Mouse (Mus musculus) megakaryocyte-erythroid progenitor cell, adult 5-6 weeks (primary cell): ENCODE results near the gene Cttnbp2nl. TPM values are rescaled to one million over a fixed set of nuclear protein-coding genes. Genes with fewer than 3 reads are reported as not detected.

Source experiments
- ATAC-seq: replicated peaks from 2 replicates; pipeline ENCODE4 v1.8.0; 2016; ENCODE audit warnings: mild to moderate bottlenecking, inconsistent platforms; ENCODE audit not compliant: severe bottlenecking, poor library complexity, low FRiP score, low TSS enrichment
- total RNA-seq, 2 experiments: library from RNA; stranded (forward) in 1 of 2; stranded (reverse) in 1 of 2; fragments of 200-1000, 215-1000 nt in 1 of 2; fragments of >200 nt in 1 of 2; fragmentation: Nextera tagmentation in 1 of 2; gene quantifications; 2 replicates each; pipeline ENCODE4 v1.2.3; 2014 to 2017

The Cttnbp2nl gene
- total RNA-seq, 2 experiments from 2014 or later, result not detected

DNA sequence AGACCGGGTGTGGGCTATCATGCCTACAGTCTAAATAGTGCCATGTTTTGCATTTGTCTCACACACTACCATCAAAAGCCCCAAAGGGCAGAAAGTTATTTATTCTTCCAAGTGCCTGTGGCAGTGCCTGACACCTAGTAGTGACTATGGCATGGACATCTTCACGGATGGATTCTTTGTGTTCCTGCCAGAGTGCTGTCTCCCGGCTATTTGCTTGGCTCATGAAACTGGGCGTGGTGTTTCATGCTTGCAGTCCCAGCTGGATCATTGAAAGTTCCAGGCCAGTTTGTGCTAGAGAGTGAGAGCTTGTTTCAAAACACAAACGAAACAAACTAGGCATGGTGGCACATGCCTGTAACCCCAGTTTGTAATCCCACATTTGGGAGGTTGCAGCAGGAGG, 61.2 kb downstream of the Cttnbp2nl start:
- ATAC-seq, result no peak

DNA sequence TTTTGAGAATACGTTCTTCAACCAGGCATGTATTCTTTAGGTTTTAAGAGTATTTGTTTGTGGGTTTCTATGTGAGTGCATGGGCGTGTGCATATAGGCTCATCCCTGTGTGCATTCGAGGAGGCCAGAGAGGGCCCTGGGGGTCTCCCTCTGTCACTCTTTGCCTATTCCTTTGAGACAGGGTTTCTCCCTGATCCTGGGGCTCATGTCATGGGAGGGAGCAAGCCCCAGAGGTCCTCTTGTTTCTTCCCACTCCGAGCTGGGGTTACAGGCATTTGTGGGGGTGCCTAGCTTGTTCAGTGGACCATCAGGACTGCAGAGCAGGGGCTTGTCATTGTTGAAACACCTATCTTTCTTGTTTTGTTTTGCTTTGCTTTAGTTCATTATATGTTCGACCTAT, 65.1 kb downstream of the Cttnbp2nl start:
- ATAC-seq, result no peak

DNA sequence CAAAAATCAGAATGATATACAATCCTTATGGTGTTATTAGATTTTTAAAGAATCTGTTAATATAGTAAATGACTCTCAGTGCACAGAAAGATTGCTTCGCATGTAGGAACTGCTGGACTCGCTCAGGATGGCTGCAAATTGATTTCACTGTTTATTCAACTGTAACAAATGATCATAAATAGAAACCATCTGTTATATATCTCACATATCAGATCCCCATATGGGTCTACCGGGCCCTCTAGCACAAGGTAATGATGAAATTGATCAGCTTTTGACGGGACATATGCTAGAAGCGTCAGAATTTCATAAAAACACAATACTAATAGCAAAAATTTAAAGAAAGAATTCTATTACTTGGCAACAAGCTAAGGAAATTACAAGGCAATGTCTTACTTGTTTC, 73.2 kb downstream of the Cttnbp2nl start:
- ATAC-seq, result no peak

DNA sequence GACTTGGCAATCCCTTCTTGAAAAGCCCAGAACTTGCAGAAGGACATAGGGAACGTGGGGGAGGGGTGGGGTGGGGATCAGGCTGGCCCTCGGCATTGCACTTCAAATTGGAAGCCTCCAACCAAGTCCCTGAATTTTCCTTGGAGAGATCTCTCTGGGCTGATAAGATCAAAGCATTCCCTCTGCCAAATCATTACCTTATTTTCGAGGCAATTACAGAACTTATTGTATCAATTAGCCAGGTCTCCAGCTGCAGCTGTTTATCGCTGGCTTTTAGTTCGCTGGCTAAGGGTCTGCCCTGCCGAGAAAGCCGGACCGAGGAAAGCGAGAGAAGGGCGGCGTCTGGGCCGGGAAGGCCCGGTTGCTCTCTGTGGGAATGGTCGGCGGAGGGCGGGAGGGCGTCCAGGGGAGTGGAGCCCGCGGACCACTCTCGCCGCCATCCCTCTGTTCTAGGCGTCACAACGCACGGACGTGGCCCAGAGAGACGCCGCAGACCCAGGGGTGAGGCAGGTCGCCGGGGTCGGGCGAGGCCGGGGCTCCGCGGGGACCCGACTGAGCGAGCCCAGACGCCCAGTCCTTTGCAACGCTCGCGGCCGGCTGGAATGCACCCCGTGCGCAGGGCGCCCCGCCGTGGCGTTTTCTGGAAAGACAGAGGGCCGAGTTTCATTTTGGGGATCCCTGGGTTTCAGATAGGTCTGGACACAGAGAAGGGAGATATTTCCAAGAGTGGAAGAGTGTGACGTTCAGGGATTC, 85.2 kb downstream of the Cttnbp2nl start:
- peak; percentile 87 for ATAC-seq

DNA sequence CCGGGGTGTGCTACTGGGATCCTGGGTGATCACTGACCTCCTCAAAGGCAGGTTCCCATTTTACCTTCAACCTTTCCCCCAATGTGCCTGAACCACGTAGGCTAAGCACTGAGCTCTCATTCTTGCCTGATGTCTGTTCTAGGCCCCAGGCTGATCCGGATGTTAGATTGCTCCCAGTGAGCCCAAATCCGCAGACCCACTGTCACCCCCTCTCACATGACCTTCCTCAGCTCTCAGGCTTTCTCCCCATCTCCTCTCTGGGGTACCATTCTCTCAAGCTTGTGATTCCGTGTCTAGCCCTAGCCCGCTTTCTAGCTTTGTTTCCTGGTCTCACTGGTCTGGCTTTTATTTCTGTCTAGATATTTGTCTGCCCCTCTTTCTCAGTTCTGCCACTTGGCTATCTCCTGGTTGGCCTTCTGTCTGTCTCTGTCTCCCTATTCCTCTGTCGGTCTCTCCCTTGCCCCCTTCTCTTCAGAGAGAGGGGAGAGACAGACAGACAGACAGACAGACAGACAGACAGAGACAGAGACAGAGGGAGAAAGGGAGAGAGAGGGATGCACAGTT, 86.9 kb downstream of the Cttnbp2nl start:
- ATAC-seq, result no peak

DNA sequence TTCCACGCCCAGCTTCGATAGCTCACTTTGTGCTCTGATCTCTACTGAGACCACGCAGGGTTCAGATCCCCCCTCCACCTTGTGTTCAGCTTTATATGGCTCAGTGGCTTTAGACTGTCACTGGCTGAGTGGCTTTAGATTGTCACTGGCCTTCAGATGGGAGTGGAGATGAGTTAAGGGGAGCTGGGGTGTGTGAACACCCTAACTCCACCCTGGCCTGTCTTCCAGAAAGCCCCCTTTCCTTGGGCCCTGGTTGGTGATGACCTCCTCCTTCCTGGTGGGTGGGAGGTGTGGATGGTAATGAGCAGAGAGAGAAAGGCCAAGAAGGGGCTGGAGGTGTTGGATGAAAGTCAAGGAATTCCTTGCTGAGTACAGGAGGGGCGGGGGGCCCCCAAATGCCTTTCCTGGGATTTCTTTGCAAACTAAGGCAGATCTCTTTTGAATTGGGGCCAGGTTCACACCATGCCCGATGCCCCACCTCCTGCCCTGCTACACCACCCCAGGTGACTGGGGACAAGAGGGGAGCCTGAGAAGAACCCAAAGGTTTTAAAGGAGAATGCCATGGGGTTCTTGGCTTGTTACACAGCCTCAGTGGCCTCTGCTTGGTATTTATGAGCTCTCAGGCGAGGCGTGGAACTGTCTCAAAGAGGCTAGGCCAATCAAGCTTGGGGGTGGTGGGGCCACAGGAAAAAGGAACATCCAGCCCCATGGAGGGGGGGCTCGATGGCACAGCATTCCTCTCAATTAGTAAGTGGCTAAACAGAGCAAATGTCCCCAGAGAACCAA, 87.7 kb downstream of the Cttnbp2nl start:
- ATAC-seq, result no peak

DNA sequence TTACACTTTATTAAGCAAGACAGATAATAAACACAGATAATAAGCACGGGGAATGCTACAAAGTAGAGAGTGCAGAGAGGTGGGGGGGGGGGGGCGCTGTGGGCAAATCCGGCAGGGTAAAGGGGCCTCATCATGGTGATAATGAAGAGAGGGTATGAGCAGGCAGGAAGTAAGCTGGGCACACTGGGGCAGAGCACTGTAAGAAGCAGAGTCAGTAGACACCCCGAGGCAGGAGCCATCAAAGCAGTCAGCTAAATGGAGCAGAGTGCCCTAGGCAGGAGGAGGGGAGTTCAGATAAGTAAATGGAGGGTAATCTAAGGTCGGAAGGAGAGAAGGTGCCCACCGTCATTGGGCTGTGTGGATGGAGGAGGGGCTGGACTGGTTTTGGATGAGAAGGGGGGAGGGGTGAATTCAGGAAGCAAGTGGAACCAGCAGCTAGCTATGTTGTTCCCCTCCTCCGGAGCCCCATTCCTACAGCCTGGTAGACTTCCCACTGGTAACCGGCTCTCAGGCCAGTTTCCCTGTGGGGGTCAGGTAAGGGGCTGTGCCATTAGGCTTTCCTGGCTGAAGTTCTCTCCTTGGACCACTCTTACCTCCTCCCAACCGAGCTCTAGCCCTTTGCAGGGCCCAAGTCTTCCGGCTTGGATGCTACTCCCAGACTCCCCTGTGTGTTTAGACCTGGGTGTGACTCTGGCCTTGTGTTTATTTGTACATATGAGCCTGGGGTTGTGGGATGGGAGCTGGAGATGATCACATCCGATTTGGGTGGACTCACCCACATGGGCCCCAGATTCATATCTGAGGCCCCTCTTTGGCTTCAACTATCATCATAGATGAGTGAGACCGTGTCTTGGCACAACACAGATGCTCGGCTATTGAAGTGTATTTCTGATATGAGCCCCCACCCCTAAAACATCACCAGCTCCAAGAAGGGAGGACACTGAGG, 89.3 kb downstream of the Cttnbp2nl start:
- no peak for ATAC-seq

DNA sequence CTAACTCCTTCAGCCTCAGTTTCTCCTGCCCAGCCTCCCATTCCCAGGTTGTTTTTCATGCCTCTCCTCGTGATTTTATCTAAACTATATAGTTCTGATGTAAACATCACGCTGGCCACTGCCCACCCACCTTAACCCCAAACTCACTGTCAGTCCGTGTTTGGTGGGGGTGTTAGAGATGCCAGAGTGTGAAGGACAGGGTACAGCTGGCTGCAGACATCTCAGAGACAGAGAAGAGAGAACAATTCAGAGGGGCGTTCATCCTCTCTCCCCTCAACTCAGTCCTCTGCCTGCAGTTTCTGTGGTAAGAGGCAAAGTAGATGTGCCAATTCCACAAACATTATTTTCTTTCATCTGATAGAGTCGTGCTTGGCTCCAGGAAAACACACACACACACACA, 90.1 kb downstream of the Cttnbp2nl start:
- no peak for ATAC-seq

DNA sequence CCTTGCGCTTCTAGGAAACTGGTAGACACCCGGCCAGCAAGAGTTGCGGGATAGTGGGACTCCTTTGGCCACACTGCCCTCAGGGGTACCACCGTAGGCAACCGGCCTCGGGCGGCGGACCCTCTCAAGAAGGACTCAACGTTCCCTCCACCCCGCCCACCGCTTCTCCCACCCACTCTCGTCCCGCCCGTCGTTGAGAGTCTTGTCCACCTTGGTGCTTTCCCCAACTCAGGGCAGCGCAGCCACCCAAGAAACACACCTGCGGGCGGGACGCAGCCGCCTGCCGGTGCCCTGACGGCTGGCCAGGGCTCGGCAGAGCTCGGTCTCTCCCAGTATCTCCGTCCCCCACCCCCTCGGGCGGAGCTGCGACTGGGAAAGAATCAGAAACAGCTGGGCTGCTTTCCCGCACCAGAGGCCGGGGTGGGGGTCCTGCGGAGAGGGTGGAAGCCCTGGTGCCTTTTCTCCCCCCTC, 90.8 kb downstream of the Cttnbp2nl start:
- ATAC-seq, result no peak

DNA sequence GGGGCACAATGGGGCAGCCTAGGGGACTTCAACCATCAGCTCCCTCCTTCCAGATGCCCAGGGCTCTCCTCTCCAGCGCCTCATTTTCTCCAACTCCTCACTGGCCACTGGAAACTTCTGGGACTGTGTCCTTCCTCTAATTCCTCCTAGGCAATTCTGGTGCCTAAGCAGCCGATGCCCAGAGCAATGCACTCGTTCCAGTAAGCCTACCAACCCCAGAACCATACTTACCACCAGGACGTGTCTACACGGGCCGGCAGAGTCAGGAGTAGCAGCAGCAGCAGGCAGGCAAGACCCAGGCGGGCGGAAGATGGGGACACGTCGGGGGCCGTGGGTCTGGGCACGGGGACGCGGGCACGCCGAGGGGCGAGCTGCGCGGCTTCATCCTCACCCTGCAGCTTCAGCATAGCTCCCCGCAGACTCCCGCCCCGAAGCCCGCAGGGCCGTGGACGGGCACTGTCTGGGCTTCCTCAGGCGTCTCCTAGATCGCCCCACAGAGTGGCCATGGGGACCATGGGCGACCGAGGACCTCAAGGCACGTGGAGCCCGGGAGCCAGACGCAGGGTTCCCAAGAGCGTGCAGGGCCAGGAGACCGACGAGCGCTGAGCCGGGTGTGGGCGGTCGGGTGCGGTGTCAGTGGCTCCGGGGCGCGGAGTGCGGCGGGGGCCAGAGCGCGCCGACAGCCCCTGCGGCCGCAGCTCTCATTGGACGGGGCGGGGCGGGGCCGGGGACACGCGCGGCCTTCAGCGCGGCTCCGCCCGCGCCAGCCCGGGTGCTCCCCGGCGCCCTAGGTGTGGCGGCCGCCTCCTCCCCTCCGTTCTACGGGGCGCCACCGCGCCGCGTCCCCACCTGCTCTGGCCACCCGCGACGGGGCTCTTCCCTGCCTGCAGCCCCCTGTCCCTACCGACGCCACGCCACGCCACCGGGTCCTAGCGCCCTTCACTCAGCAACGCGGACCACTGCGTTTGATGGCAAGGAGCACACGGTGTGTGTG, 91.6 kb downstream of the Cttnbp2nl start, which contains the start of gene Wnt2b:
Wnt2b (minus strand) TSS at position 856 of the 994 bp plus-strand sequence.
- peak; percentile 29; the same call in 1 of the 2 replicates for ATAC-seq

DNA sequence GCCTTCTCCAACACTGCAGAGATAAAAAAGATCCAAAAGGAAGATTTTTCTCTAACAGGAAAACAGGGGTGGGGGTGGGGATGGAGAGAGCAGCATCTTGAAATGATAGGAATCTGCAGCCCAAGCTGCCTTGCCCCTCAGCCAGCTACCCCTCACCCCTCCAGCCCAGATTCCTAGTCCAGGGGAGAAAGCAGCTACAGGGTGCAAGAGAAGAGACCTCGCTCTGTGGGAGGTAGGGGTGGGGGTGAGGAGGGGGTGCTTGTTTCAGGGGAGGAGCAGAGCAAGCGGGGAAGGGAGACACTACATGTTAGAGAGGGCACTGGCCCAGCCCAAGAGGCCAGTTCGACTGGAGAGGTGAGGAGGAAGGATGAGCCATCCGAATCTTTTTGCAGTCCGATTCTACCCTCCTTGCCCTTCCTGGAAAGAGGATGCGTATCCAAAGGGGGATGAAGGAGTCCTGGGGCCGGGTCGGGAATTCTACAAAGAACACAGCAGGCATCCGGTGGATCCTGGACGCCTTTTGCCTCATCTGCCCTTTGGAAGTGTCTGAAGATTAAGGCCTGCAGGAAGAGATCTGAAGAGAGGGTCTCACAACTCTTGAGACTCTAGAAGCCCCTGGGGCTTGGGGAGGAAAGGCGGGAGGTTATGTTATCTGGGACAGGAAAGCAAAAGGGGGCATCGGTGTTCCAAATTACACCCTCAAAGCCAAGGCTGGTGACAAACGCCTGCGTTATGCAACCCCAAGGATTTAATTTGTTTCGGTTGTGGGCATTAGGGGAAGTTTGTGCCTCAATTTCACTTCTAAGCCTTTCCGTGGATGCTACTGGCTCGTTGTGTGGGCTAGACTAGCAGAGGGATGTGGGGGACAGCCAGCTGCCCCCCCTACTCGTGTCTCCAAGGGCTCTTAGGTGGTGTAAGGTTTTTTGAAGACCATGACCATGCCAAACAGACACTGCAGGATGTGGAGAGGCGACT, 92.6 kb downstream of the Cttnbp2nl start:
- no peak for ATAC-seq

DNA sequence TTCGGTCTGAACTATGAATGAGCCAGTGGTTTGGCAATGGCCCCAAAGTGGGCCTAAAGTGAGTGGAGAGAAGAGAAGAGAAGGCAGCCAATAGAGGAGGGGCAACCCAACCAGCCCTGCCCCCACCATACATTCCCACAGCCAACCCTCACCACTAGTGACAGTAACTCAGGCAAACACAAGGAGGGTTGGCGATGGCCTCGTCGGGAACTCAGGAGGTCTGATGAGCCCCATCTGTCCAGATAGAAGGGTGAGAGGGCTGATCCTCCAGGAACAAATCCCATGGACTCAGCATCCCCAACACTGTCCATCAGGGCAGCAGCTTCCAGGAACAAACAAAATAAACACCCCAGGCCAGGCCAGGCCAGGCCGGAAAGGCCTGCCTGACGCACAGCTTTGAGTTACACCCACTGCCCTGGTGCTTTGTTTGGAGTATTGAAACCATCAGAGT, 96.8 kb downstream of the Cttnbp2nl start:
- no peak for ATAC-seq

DNA sequence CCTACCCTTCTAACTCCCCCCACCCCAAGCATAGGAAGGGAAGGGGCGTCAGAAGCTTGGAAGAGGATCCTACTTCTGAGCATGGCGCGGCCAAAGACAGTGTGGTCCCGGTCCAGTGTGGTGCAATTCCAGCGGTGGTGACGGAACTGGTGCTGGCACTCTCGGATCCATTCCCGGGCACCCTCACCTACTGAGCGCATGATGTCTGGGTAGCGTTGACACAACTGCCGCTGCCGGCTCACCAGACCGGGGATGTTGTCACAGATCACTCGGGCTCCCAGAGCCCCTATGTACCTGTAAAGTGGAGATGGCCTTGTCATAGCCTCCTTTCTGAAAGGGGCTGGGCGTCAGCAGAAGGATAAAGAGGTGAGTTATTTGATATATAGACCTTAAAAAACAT, 98.4 kb downstream of the Cttnbp2nl start:
- no peak for ATAC-seq

DNA sequence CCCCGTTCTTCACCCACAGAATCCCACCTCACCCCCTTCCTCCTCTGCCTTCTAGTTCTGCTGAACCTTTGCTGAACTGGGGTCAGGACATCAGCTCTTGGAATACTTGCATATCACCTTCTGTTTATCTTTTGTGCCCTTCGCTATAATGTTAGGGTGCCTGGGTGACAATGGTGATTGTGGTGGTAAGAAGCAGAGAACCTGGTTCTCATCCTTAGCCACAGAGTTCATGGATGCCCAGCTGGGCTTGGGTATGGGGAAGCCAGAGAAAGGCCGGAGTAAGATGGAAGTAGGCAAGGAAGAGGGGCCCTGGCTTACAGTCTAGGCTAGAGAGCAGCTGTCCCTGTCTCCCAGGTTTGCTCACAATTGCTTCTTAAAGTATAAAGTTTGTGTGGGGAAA, 98.8 kb downstream of the Cttnbp2nl start:
- ATAC-seq, result no peak

DNA sequence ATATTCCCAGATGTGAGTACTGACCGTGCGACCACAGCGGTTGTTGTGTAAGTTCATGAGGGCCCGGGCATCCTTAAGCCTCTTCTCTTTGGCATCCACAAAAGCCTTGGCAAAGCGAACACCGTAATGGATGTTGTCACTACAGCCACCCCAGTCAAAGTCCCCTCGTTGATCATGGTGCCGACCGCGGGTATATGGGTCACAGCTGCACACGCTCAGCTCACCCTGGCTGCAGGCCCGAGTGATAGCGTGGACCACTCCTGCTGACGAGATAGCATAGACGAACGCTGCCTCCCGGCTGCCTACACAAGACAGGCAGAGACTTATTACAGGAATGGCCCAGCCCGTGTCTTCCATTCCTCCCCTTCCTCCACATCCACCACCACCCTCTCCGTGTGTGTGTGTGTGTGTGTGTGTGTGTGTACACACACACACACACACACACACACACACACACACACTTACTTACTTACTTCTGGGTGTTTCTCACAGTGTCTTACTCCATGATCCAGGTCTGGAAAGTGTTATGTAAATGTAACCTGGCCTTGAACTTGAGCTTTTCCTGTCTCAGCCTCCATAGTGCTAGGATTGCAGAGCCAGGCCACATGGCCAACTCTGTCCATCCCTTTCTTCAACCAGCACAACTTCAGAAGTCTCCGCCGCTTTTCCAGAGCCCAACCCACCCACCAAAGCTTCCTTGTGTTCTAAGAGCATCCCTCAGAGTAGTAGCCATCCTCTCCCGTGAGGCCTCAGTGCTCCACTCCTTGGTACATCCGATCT, 99.9 kb downstream of the Cttnbp2nl start:
- ATAC-seq, result no peak
